Mouse (Mus musculus): ENCODE data around the gene Il10rb. TPM values are rescaled to one million over a fixed set of nuclear protein-coding genes. Genes with fewer than 3 reads are reported as not detected.

Gene Il10rb
- polyA plus RNA-seq, 1 experiment = 13.7 TPM

GRCm38 (mm10) chr16:91374253-91374634 lies 31.7 kb upstream of the Il10rb start:
- Histone ChIP-seq H3ac (ENCODE audit: control insufficient read depth, insufficient read length) (no peak overlapping the region), H3K4me3 (peak overlapping the region; percentile 89)

GRCm38 (mm10) chr16:91376701-91377100 lies 29.3 kb upstream of the Il10rb start:
- Histone ChIP-seq H3K79me2 (ENCODE audit: control insufficient read depth, insufficient read depth) (peaks cover 23% of the 10 kb centered on the region), H3K27me3 (ENCODE audit: control insufficient read depth, insufficient read depth, insufficient read length) (no peaks in the 10 kb centered on the region), H3K4me3 (no peak overlapping the region), H3K4me2 (ENCODE audit: low read depth) (no peak overlapping the region), H3K36me3 (ENCODE audit: control insufficient read depth, insufficient read depth) (no peaks in the 10 kb centered on the region), H3ac (ENCODE audit: control insufficient read depth, insufficient read length) (no peak overlapping the region)
- TF ChIP-seq E2F4 (IDR thresholded peaks at IDR 0.05; ENCODE audit: insufficient read depth) (no peak), CEBPB (IDR thresholded peaks at IDR 0.05; ENCODE audit: insufficient read depth, poor library complexity, severe bottlenecking) (no peak), POLR2A (IDR thresholded peaks at IDR 0.05; ENCODE audit: insufficient read length, low read depth) (no peak), TCF3 (IDR thresholded peaks at IDR 0.05; ENCODE audit: insufficient read length, low read depth) (no peak), REST (IDR thresholded peaks at IDR 0.05; ENCODE audit: insufficient read depth, insufficient read length) (no peak), MYOG (IDR thresholded peaks at IDR 0.05; ENCODE audit: control insufficient read depth in 1 of 3, insufficient read depth in 1 of 3, insufficient read length in 2 of 3, low read depth in 2 of 3) (no peak), POLR2AphosphoS2 (IDR thresholded peaks at IDR 0.05; ENCODE audit: insufficient read length, low read depth) (no peak), USF1 (IDR thresholded peaks at IDR 0.05; ENCODE audit: low read depth) (no peak), MYOD1 (IDR thresholded peaks at IDR 0.05; ENCODE audit: control insufficient read depth in 1 of 3, insufficient read length in 2 of 3, low read depth in 2 of 3) (no peak)

More at GRCm38 (mm10) chr16:91374253-91374634, 31.7 kb upstream of the Il10rb start:
- TF ChIP-seq SRF (IDR thresholded peaks at IDR 0.05; ENCODE audit: control insufficient read depth, insufficient read length, low read depth) (no peak), E2F4 (IDR thresholded peaks at IDR 0.05; ENCODE audit: insufficient read depth) (no peak), CEBPB (IDR thresholded peaks at IDR 0.05; ENCODE audit: insufficient read depth, poor library complexity, severe bottlenecking) (no peak), TCF3 (IDR thresholded peaks at IDR 0.05; ENCODE audit: insufficient read length, low read depth) (no peak), MAX (IDR thresholded peaks at IDR 0.05; ENCODE audit: low read depth) (no peak), MYOG (IDR thresholded peaks at IDR 0.05; ENCODE audit: control insufficient read depth in 1 of 3, insufficient read depth in 1 of 3, insufficient read length in 2 of 3, low read depth in 2 of 3) (no peak), POLR2A (IDR thresholded peaks at IDR 0.05; ENCODE audit: insufficient read length, low read depth) (no peak), MYOD1 (IDR thresholded peaks at IDR 0.05; ENCODE audit: control insufficient read depth in 1 of 3, insufficient read length in 2 of 3, low read depth in 2 of 3) (no peak), POLR2AphosphoS2 (IDR thresholded peaks at IDR 0.05; ENCODE audit: insufficient read length, low read depth) (no peak), REST (IDR thresholded peaks at IDR 0.05; ENCODE audit: insufficient read depth, insufficient read length) (no peak), USF1 (IDR thresholded peaks at IDR 0.05; ENCODE audit: low read depth) (no peak), TCF12 (IDR thresholded peaks at IDR 0.05; ENCODE audit: insufficient read depth, poor library complexity, severe bottlenecking) (no peak)
- no peaks in the 10 kb centered on the region for H3K27me3 ChIP-seq (ENCODE audit: control insufficient read depth, insufficient read depth, insufficient read length)
- H3K36me3 ChIP-seq (ENCODE audit: control insufficient read depth, insufficient read depth) = no peaks in the 10 kb centered on the region
- peaks cover 23% of the 10 kb centered on the region for H3K79me2 ChIP-seq (ENCODE audit: control insufficient read depth, insufficient read depth)
- H3K4me2 ChIP-seq (ENCODE audit: low read depth) = no peak overlapping the region

- Histone ChIP-seq H3ac (ENCODE audit: control insufficient read depth, insufficient read length) (no peak overlapping the region), H3K4me2 (ENCODE audit: low read depth) (no peak overlapping the region), H3K4me3 (no peak overlapping the region)
These were observed 27.5 kb upstream of the Il10rb start for GRCm38 (mm10) chr16:91378431-91378986.

GRCm38 (mm10) chr16:91378991-91379390 lies 27.0 kb upstream of the Il10rb start:
- Histone ChIP-seq H3K4me2 (ENCODE audit: low read depth) (no peak overlapping the region), H3K4me3 (no peak overlapping the region), H3ac (ENCODE audit: control insufficient read depth, insufficient read length) (no peak overlapping the region), H3K27me3 (ENCODE audit: control insufficient read depth, insufficient read depth, insufficient read length) (no peaks in the 10 kb centered on the region), H3K79me2 (ENCODE audit: control insufficient read depth, insufficient read depth) (peaks cover 13% of the 10 kb centered on the region), H3K36me3 (ENCODE audit: control insufficient read depth, insufficient read depth) (no peaks in the 10 kb centered on the region)
- TF ChIP-seq MYOG (IDR thresholded peaks at IDR 0.05; ENCODE audit: control insufficient read depth in 1 of 3, insufficient read depth in 1 of 3, insufficient read length in 2 of 3, low read depth in 2 of 3) = no peak

More at GRCm38 (mm10) chr16:91378431-91378986, 27.5 kb upstream of the Il10rb start:
- H3K79me2 ChIP-seq (ENCODE audit: control insufficient read depth, insufficient read depth) = peaks cover 18% of the 10 kb centered on the region
- no peaks in the 10 kb centered on the region for H3K36me3 ChIP-seq (ENCODE audit: control insufficient read depth, insufficient read depth)
- H3K27me3 ChIP-seq (ENCODE audit: control insufficient read depth, insufficient read depth, insufficient read length) = no peaks in the 10 kb centered on the region
- TF ChIP-seq USF1 (IDR thresholded peaks at IDR 0.05; ENCODE audit: low read depth) (no peak), CEBPB (IDR thresholded peaks at IDR 0.05; ENCODE audit: insufficient read depth, poor library complexity, severe bottlenecking) (no peak), POLR2A (IDR thresholded peaks at IDR 0.05; ENCODE audit: insufficient read length, low read depth) (no peak), MYOD1 (IDR thresholded peaks at IDR 0.05; ENCODE audit: control insufficient read depth in 1 of 3, insufficient read length in 2 of 3, low read depth in 2 of 3) (no peak), TCF12 (IDR thresholded peaks at IDR 0.05; ENCODE audit: insufficient read depth, poor library complexity, severe bottlenecking) (no peak), TCF3 (IDR thresholded peaks at IDR 0.05; ENCODE audit: insufficient read length, low read depth) (no peak), POLR2AphosphoS2 (IDR thresholded peaks at IDR 0.05; ENCODE audit: insufficient read length, low read depth) (no peak)

GRCm38 (mm10) chr16:91379412-91379811 lies 26.6 kb upstream of the Il10rb start:
- TF ChIP-seq POLR2AphosphoS2 (IDR thresholded peaks at IDR 0.05; ENCODE audit: insufficient read length, low read depth) = no peak
- TF ChIP-seq MYOG (IDR thresholded peaks at IDR 0.05; ENCODE audit: control insufficient read depth in 1 of 3, insufficient read depth in 1 of 3, insufficient read length in 2 of 3, low read depth in 2 of 3) = no peak
- no peak for TF ChIP-seq MYOD1 (IDR thresholded peaks at IDR 0.05; ENCODE audit: control insufficient read depth in 1 of 3, insufficient read length in 2 of 3, low read depth in 2 of 3)
- no peak for TF ChIP-seq E2F4 (IDR thresholded peaks at IDR 0.05; ENCODE audit: insufficient read depth)
- TF ChIP-seq REST (IDR thresholded peaks at IDR 0.05; ENCODE audit: insufficient read depth, insufficient read length) = no peak
- no peak for TF ChIP-seq SRF (IDR thresholded peaks at IDR 0.05; ENCODE audit: control insufficient read depth, insufficient read length, low read depth)
- no peak for TF ChIP-seq POLR2A (IDR thresholded peaks at IDR 0.05; ENCODE audit: insufficient read length, low read depth)
- no peak for TF ChIP-seq TCF3 (IDR thresholded peaks at IDR 0.05; ENCODE audit: insufficient read length, low read depth)
- Histone ChIP-seq H3K36me3 (ENCODE audit: control insufficient read depth, insufficient read depth) (no peaks in the 10 kb centered on the region), H3K4me2 (ENCODE audit: low read depth) (no peak overlapping the region), H3K4me3 (no peak overlapping the region), H3ac (ENCODE audit: control insufficient read depth, insufficient read length) (no peak overlapping the region), H3K27me3 (ENCODE audit: control insufficient read depth, insufficient read depth, insufficient read length) (no peaks in the 10 kb centered on the region), H3K79me2 (ENCODE audit: control insufficient read depth, insufficient read depth) (peaks cover 9% of the 10 kb centered on the region)
